Mouse (Mus musculus) myocyte (in vitro differentiated cells): ENCODE data around the gene Srcap.

Experiments used
- CEBPB ChIP-seq: IDR thresholded peaks from 2 replicates; pipeline ENCODE4 v1.6.1; 2011; ENCODE audit warnings: mild to moderate bottlenecking, moderate library complexity; ENCODE audit not compliant: poor library complexity, insufficient read depth, severe bottlenecking
- E2F4 ChIP-seq: IDR thresholded peaks from one replicate; pipeline ENCODE4 v1.6.1; 2011; ENCODE audit warnings: mild to moderate bottlenecking, control low read depth, moderate library complexity; ENCODE audit not compliant: insufficient read depth
- MAX ChIP-seq: IDR thresholded peaks from one replicate; pipeline ENCODE4 v1.6.1; 2011; ENCODE audit warnings: low read depth, mild to moderate bottlenecking, control low read depth
- MYOD1 ChIP-seq, 3 experiments: IDR thresholded peaks; one replicate each; pipeline ENCODE4 v1.6.1; 2011; ENCODE audit warnings: control low read depth in 2 of 3, low read depth in 2 of 3, mild to moderate bottlenecking in 2 of 3, moderate library complexity in 1 of 3; ENCODE audit not compliant: insufficient read length in 2 of 3, control insufficient read depth in 1 of 3
- MYOG ChIP-seq, 3 experiments: IDR thresholded peaks; one replicate each; pipeline ENCODE4 v1.6.1; 2011; ENCODE audit warnings: control low read depth in 2 of 3, low read depth in 2 of 3, mild to moderate bottlenecking in 2 of 3; ENCODE audit not compliant: insufficient read length in 2 of 3, control insufficient read depth in 1 of 3, insufficient read depth in 1 of 3
- POLR2A ChIP-seq: IDR thresholded peaks from one replicate; pipeline ENCODE4 v1.6.1; 2011; ENCODE audit warnings: low read depth, mild to moderate bottlenecking, control low read depth, moderate library complexity; ENCODE audit not compliant: insufficient read length
- POLR2AphosphoS2 ChIP-seq: IDR thresholded peaks from one replicate; pipeline ENCODE4 v1.6.1; 2011; ENCODE audit warnings: low read depth, control low read depth; ENCODE audit not compliant: insufficient read length
- REST ChIP-seq: IDR thresholded peaks from one replicate; pipeline ENCODE4 v1.6.1; 2011; ENCODE audit warnings: mild to moderate bottlenecking, control low read depth, moderate library complexity; ENCODE audit not compliant: insufficient read depth, insufficient read length
- SRF ChIP-seq: IDR thresholded peaks from one replicate; pipeline ENCODE4 v1.6.1; 2011; ENCODE audit warnings: low read depth; ENCODE audit not compliant: control insufficient read depth, insufficient read length
- TCF12 ChIP-seq: IDR thresholded peaks from one replicate; pipeline ENCODE4 v1.6.1; 2011; ENCODE audit warnings: mild to moderate bottlenecking, control low read depth; ENCODE audit not compliant: poor library complexity, insufficient read depth, severe bottlenecking
- TCF3 ChIP-seq: IDR thresholded peaks from one replicate; pipeline ENCODE4 v1.6.1; 2011; ENCODE audit warnings: low read depth, control low read depth; ENCODE audit not compliant: insufficient read length
- USF1 ChIP-seq: IDR thresholded peaks from one replicate; pipeline ENCODE4 v1.6.1; 2011; ENCODE audit warnings: low read depth, mild to moderate bottlenecking, control low read depth, moderate library complexity

DNA sequence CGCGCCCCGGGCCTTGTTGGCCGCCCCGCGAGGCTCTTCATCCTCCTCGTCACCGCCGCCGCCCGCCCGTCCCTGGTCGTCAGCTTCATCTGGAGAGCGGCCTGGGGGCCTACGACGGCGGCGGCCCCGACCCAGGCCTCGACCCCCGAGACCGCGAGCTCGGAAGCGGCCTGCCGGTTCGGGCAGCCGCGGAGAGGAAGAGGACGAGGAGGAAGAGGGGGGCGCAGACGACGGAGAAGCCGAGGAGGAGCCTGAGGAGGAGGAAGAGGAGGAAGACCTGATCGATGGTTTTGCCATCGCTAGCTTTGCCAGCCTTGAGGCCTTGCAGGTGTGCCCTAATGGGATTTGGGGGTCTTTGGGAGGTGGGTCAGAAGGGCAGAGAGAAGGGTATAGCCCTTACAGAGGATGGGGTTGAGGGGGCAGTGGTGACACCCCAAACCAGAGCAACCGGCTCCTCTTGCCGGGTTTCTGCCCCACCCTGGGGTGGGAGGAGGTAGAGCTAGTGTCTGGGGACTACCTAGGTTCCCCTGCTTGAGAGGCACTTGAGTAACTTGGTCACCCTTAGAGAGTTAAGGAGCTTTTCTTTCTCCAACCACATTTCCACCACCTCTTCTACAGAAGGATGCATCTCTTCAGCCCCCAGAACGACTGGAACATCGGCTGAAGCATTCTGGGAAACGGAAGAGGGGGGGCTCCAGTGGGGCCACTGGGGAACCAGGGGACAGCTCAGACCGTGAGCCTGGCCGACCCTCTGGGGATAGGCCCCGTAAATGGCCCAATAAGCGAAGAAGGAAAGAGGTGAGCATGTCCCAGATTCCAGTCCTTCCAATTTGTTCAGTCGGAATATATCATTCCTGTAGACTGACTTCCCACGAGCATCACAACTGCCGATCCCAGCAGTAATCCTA is 32.2 kb upstream of the Srcap start:
- no peak for TF ChIP-seq POLR2A
- TF ChIP-seq TCF12: no peak
- TF ChIP-seq E2F4: no peak
- no peak for TF ChIP-seq MYOG (IDR thresholded peaks at IDR 0.05; ENCODE audit: control insufficient read depth in 1 of 3, insufficient read depth in 1 of 3, insufficient read length in 2 of 3, low read depth in 2 of 3)
- no peak for TF ChIP-seq MYOD1 (IDR thresholded peaks at IDR 0.05; ENCODE audit: control insufficient read depth in 1 of 3, insufficient read length in 2 of 3, low read depth in 2 of 3)
- TF ChIP-seq USF1: no peak
- TF ChIP-seq POLR2AphosphoS2: no peak
- TF ChIP-seq SRF: no peak
- TF ChIP-seq CEBPB: no peak
- no peak for TF ChIP-seq TCF3
- TF ChIP-seq MAX: no peak
- TF ChIP-seq REST: no peak
